Mouse (Mus musculus) hindbrain, postnatal 0 days (tissue): ENCODE measurements around the gene Cmklr1. TPM values are rescaled to one million over a fixed set of nuclear protein-coding genes. Genes with fewer than 3 reads are reported as not detected.

Experiments used
- ATAC-seq: fragments of 200-750 bp; cut with Nextera tagmentation; 2 replicates; pipeline ENCODE4 v1.8.0; 2017; ENCODE audit warnings: mild to moderate bottlenecking, moderate TSS enrichment, moderate library complexity
- DNase-seq: peaks from one replicate; pipeline ENCODE4 v3.0.0-alpha.2; 2015; ENCODE audit warnings: low spot score
- H3K27ac ChIP-seq: fragments of 300-500 bp; sonication (generic); 2 replicates; pipeline ENCODE4 v1.5.1; 2014; ENCODE audit warnings: mild to moderate bottlenecking
- H3K27me3 ChIP-seq: fragments of 300-500 bp; sonication (generic); 2 replicates; pipeline ENCODE4 v1.6.1; 2014; ENCODE audit warnings: low read length, mixed read lengths; ENCODE audit not compliant: insufficient read depth
- H3K36me3 ChIP-seq: fragments of 300-500 bp; sonication (generic); 2 replicates; pipeline ENCODE4 v1.6.1; 2014; ENCODE audit warnings: low read length, mixed read lengths; ENCODE audit not compliant: insufficient read depth
- H3K4me1 ChIP-seq: fragments of 300-500 bp; sonication (generic); 2 replicates; pipeline ENCODE4 v1.6.1; 2014; ENCODE audit warnings: antibody characterized with exemption, low read length, mixed read lengths; ENCODE audit not compliant: insufficient read depth
- H3K4me2 ChIP-seq: fragments of 300-500 bp; sonication (generic); 2 replicates; pipeline ENCODE4 v1.6.1; 2014; ENCODE audit warnings: low read depth, mild to moderate bottlenecking, low read length, moderate library complexity, mixed read lengths
- H3K4me3 ChIP-seq: fragments of 300-500 bp; sonication (generic); 2 replicates; pipeline ENCODE4 v1.5.1; 2014; ENCODE audit warnings: low read length
- H3K9ac ChIP-seq: fragments of 300-500 bp; sonication (generic); replicated peaks from 2 replicates; pipeline ENCODE4 v1.6.1; 2014; ENCODE audit warnings: mild to moderate bottlenecking, low read length, moderate library complexity, mixed read lengths
- H3K9me3 ChIP-seq: fragments of 300-500 bp; sonication (generic); 2 replicates; pipeline ENCODE4 v1.6.1; 2016; ENCODE audit warnings: low read length, mixed read lengths
- CTCF ChIP-seq: IDR thresholded peaks from 2 replicates; pipeline ENCODE4 v1.5.1; 2016; ENCODE audit warnings: antibody characterized with exemption, control low read depth, low read depth
- WGBS: fragments of 180-500 bp; shearing (Covaris S2); extraction: QIAGEN DNeasy Blood & Tissue Kit; methylation state at CpG from one replicate; pipeline ENCODE4 v1.1.7; 2014; 5-methylcytosine and 5-hydroxymethylcytosine counted together
- polyA plus RNA-seq: library from polyadenylated mRNA; unstranded; fragments of >200 nt; fragmentation: Nextera tagmentation; extraction: Ambion mirVana; gene quantifications from 2 replicates; pipeline ENCODE4 v1.2.1, GENCODE M21; 2015
- total RNA-seq: library from RNA; depleted of rRNA; stranded (reverse); fragments of >200 nt; gene quantifications from 2 replicates; pipeline ENCODE4 v1.2.3, GENCODE M21; 2014

Cmklr1 gene
- total and polyA plus RNA-seq, 2 experiments from 2014 or later, result 0.91 to 4.8 TPM

- H3K9ac ChIP-seq, result no peak overlapping the region
- DNase-seq, result no peak
- no peak for TF ChIP-seq CTCF
- H3K4me2 ChIP-seq, result no peak overlapping the region
- H3K36me3 ChIP-seq, result no peaks in the 10 kb centered on the region
- no peak for ATAC-seq
- H3K27ac ChIP-seq, result no peak overlapping the region
- H3K9me3 ChIP-seq, result no peaks in the 10 kb centered on the region
- no peak overlapping the region for H3K4me3 ChIP-seq
- H3K4me1 ChIP-seq, result no peaks in the 10 kb centered on the region
- no peaks in the 10 kb centered on the region for H3K27me3 ChIP-seq
- WGBS, result 88% methylated on average over 5 of the region's 5 CpGs
Measured at GRCm38 (mm10) chr5:113626991-113627390, 23.2 kb downstream of the Cmklr1 start.

GRCm38 (mm10) chr5:113626352-113626751 is 23.9 kb downstream of the Cmklr1 start:
- Histone ChIP-seq H3K4me1 (no peaks in the 10 kb centered on the region), H3K27ac (no peak overlapping the region), H3K9ac (no peak overlapping the region), H3K27me3 (no peaks in the 10 kb centered on the region), H3K9me3 (no peaks in the 10 kb centered on the region), H3K4me3 (no peak overlapping the region), H3K4me2 (no peak overlapping the region), H3K36me3 (no peaks in the 10 kb centered on the region)
- no peak for TF ChIP-seq CTCF
- DNase-seq (no peak), ATAC-seq (no peak)
- WGBS, result 84% methylated on average over 8 of the region's 8 CpGs

- 63% methylated on average over 4 of the region's 4 CpGs for WGBS
- no peak for ATAC-seq
Measured at GRCm38 (mm10) chr5:113625068-113625467, 25.2 kb downstream of the Cmklr1 start.

GRCm38 (mm10) chr5:113623052-113623451 is 27.2 kb downstream of the Cmklr1 start:
- WGBS, result 27% methylated on average over 1 of the region's 2 CpGs
- TF ChIP-seq CTCF, result no peak
- H3K9me3 ChIP-seq, result no peaks in the 10 kb centered on the region
- no peak overlapping the region for H3K4me2 ChIP-seq
- H3K36me3 ChIP-seq, result no peaks in the 10 kb centered on the region
- H3K4me1 ChIP-seq, result no peaks in the 10 kb centered on the region
- H3K27ac ChIP-seq, result no peak overlapping the region
- DNase-seq, result no peak
- no peak overlapping the region for H3K9ac ChIP-seq
- no peaks in the 10 kb centered on the region for H3K27me3 ChIP-seq
- ATAC-seq, result no peak
- H3K4me3 ChIP-seq, result no peak overlapping the region

More at GRCm38 (mm10) chr5:113625068-113625467, 25.2 kb downstream of the Cmklr1 start:
- Histone ChIP-seq H3K27ac (no peak overlapping the region), H3K9ac (no peak overlapping the region), H3K4me3 (no peak overlapping the region), H3K4me1 (no peaks in the 10 kb centered on the region), H3K27me3 (no peaks in the 10 kb centered on the region), H3K36me3 (no peaks in the 10 kb centered on the region), H3K4me2 (no peak overlapping the region), H3K9me3 (no peaks in the 10 kb centered on the region)
- TF ChIP-seq CTCF, result no peak
- no peak for DNase-seq

GRCm38 (mm10) chr5:113620999-113621398 is 29.2 kb downstream of the Cmklr1 start:
- ATAC-seq, result no peak
- TF ChIP-seq CTCF, result no peak
- 78% methylated on average over 7 of the region's 7 CpGs for WGBS
- no peak overlapping the region for H3K4me2 ChIP-seq
- no peaks in the 10 kb centered on the region for H3K9me3 ChIP-seq
- no peak overlapping the region for H3K4me3 ChIP-seq
- no peaks in the 10 kb centered on the region for H3K36me3 ChIP-seq
- DNase-seq, result no peak
- no peaks in the 10 kb centered on the region for H3K27me3 ChIP-seq
- no peaks in the 10 kb centered on the region for H3K4me1 ChIP-seq
- H3K9ac ChIP-seq, result no peak overlapping the region
- no peak overlapping the region for H3K27ac ChIP-seq

GRCm38 (mm10) chr5:113620130-113620716 is 30.0 kb downstream of the Cmklr1 start:
- no peaks in the 10 kb centered on the region for H3K27me3 ChIP-seq
- H3K4me1 ChIP-seq, result no peaks in the 10 kb centered on the region
- H3K4me3 ChIP-seq, result no peak overlapping the region
- TF ChIP-seq CTCF, result no peak
- H3K9ac ChIP-seq, result no peak overlapping the region
- H3K36me3 ChIP-seq, result no peaks in the 10 kb centered on the region
- DNase-seq (no peak), ATAC-seq (no peak)
- H3K4me2 ChIP-seq, result no peak overlapping the region
- H3K9me3 ChIP-seq, result no peaks in the 10 kb centered on the region
- 62% methylated on average over 16 of the region's 16 CpGs for WGBS
- H3K27ac ChIP-seq, result no peak overlapping the region

- no peak overlapping the region for H3K9ac ChIP-seq
- 83% methylated on average over 1 of the region's 1 CpGs for WGBS
- H3K4me2 ChIP-seq, result no peak overlapping the region
- H3K4me1 ChIP-seq, result no peaks in the 10 kb centered on the region
- H3K9me3 ChIP-seq, result no peaks in the 10 kb centered on the region
- H3K4me3 ChIP-seq, result no peak overlapping the region
- ATAC-seq (no peak), DNase-seq (no peak)
- no peaks in the 10 kb centered on the region for H3K36me3 ChIP-seq
- H3K27ac ChIP-seq, result no peak overlapping the region
- no peak for TF ChIP-seq CTCF
- no peaks in the 10 kb centered on the region for H3K27me3 ChIP-seq
Measured at GRCm38 (mm10) chr5:113619151-113619550, 31.1 kb downstream of the Cmklr1 start.
